Mouse (Mus musculus) small intestine, adult 2 months (tissue): ENCODE data around the gene Fam78b.

Experiments
- CTCF ChIP-seq: fragments of 200-500 bp; IDR thresholded peaks from 2 replicates; pipeline ENCODE4 v1.5.1; 2012; ENCODE audit warnings: low read depth, mild to moderate bottlenecking, control low read depth, inconsistent platforms, low read length, moderate library complexity, mixed read lengths; ENCODE audit not compliant: insufficient replicate concordance, insufficient read length; ENCODE audit errors: extremely low read depth
- POLR2A ChIP-seq: fragments of 200-500 bp; IDR thresholded peaks from 2 replicates; pipeline ENCODE4 v1.6.1; 2012; ENCODE audit warnings: low read depth, mild to moderate bottlenecking, control low read depth, inconsistent platforms, low read length, moderate library complexity

DNA sequence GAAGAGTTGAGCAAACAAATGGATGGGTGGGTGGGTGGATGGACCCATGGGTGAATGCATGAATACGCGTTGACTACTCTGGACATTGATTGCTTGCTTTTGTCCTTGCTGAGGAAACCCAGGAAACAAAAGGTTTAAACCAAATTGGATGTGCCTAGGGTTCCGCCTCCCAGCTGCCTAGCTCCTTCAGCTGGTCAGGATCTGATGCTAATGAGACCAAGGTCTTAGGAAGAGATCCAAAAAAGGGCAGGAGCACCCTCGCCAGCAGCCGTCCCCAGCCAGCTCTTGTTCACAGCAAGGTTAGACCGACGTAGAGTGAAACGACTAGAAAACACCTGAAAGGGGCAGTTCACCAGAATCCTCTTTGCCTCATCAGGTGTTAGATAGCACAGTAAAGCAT lies 11.4 kb downstream of the Fam78b start:
- TF ChIP-seq POLR2A (no peak), CTCF (no peak)
